Comparison of ENCODE assay signal across 22 mouse cellular contexts in genomic region chr4:153707218-153707617, GRCm38 (mm10).
A peak's percentile ranks its signal among the peaks of the same experiment; 100 is the strongest.
DNase-seq lines count a peak whose midpoint lies in the region; ATAC-seq and TF ChIP-seq lines count a peak whose summit lies in the region.
"Had no signal": no experiment of that assay in that cellular context is flagged by ENCODE, and none has a peak within 500 bp of the region (broad histone marks: within the 10 kb centered on the region; RNA-seq: fewer than 3 reads in every experiment).

No protein-coding gene starts in this region.

- H3K4me2 ChIP-seq in kidney, postnatal 0 days (ENCODE audit: low read length), result no peak overlapping the region
- H3K4me2 ChIP-seq: forebrain, embryonic 13.5 days; hindbrain, embryonic 12.5 days; limb, embryonic 13.5 days; liver, embryonic 13.5 days; midbrain, embryonic 13.5 days had no signal

- H3K9ac ChIP-seq in kidney, postnatal 0 days (ENCODE audit: low read depth, low read length), result no peak overlapping the region
- H3K9ac ChIP-seq: forebrain, embryonic 13.5 days; hindbrain, embryonic 12.5 days; limb, embryonic 13.5 days; liver, embryonic 13.5 days; midbrain, embryonic 13.5 days had no signal

- no peak for ATAC-seq in kidney, postnatal 0 days (replicated peaks; ENCODE audit: low FRiP score, low read depth)
- no peak for ATAC-seq in megakaryocyte, adult 5-6 weeks (ENCODE audit: poor library complexity, severe bottlenecking)
- ATAC-seq: forebrain, embryonic 13.5 days; midbrain, embryonic 13.5 days had no signal

- DNase-seq in heart, adult 11 months, result peak; percentile 89
- no peak for DNase-seq in heart, embryonic 10.5 days (ENCODE audit: low spot score)
- DNase-seq in kidney, postnatal 0 days (ENCODE audit: low spot score), result peak; percentile 16
- no peak for DNase-seq in kidney, adult 2 months
- no peak for DNase-seq in limb, embryonic 10.5 days (ENCODE audit: low spot score)
- DNase-seq: adrenal gland, postnatal 14 days; cerebellum, adult 11 months; cerebellum, postnatal 10 days; gastrocnemius, postnatal 14 days; heart, adult 2 months; liver, embryonic 13.5 days; spleen, adult 18-20 months; thymus, adult 18-20 months had no signal

- no peaks in the 10 kb centered on the region for H3K36me3 ChIP-seq in heart, embryonic 10.5 days
- H3K36me3 ChIP-seq in kidney, postnatal 0 days (ENCODE audit: insufficient read depth, low read length), result no peaks in the 10 kb centered on the region
- no peaks in the 10 kb centered on the region for H3K36me3 ChIP-seq in kidney, adult 2 months (ENCODE audit: control insufficient read depth, insufficient read depth, low read length)
- H3K36me3 ChIP-seq in megakaryocyte, embryonic 14.5 days (replicated peaks; ENCODE audit: low read length), result no peaks in the 10 kb centered on the region
- no peaks in the 10 kb centered on the region for H3K36me3 ChIP-seq in limb, embryonic 10.5 days
- H3K36me3 ChIP-seq: hindbrain, embryonic 12.5 days; limb, embryonic 13.5 days; liver, embryonic 13.5 days; midbrain, embryonic 13.5 days had no signal

- H3K9me3 ChIP-seq in heart, embryonic 10.5 days, result no peaks in the 10 kb centered on the region
- H3K9me3 ChIP-seq in kidney, postnatal 0 days (replicated peaks; ENCODE audit: low read length), result no peaks in the 10 kb centered on the region
- peaks cover 95% of the 10 kb centered on the region for H3K9me3 ChIP-seq in megakaryocyte, embryonic 14.5 days
- no peaks in the 10 kb centered on the region for H3K9me3 ChIP-seq in limb, embryonic 10.5 days (replicated peaks)
- H3K9me3 ChIP-seq: forebrain, embryonic 13.5 days; hindbrain, embryonic 12.5 days; limb, embryonic 13.5 days; liver, embryonic 13.5 days; midbrain, embryonic 13.5 days had no signal

- no peak overlapping the region for H3K4me3 ChIP-seq in heart, embryonic 10.5 days
- no peak overlapping the region for H3K4me3 ChIP-seq in kidney, postnatal 0 days (replicated peaks; ENCODE audit: low read depth, low read length)
- no peak overlapping the region for H3K4me3 ChIP-seq in kidney, adult 2 months (ENCODE audit: insufficient read depth, low read depth, low read length)
- H3K4me3 ChIP-seq in megakaryocyte, embryonic 14.5 days (replicated peaks), result peak overlapping the region; percentile 38
- no peak overlapping the region for H3K4me3 ChIP-seq in limb, embryonic 10.5 days
- H3K4me3 ChIP-seq: erythroblast, embryonic 14.5 days; forebrain, embryonic 13.5 days; heart, adult 2 months; hindbrain, embryonic 12.5 days; limb, embryonic 13.5 days; liver, embryonic 13.5 days; midbrain, embryonic 13.5 days had no signal

- H3K27me3 ChIP-seq in heart, embryonic 10.5 days (ENCODE audit: insufficient read depth, poor library complexity, severe bottlenecking), result 0 out of 2 replicates have a peak, but pooled peaks cover 5% of the 10 kb centered on the region
- no peaks in the 10 kb centered on the region for H3K27me3 ChIP-seq in kidney, postnatal 0 days (ENCODE audit: insufficient read depth, low read length)
- no peaks in the 10 kb centered on the region for H3K27me3 ChIP-seq in kidney, adult 2 months (replicated peaks; ENCODE audit: control insufficient read depth, insufficient read depth, low read length)
- H3K27me3 ChIP-seq in megakaryocyte, embryonic 14.5 days (replicated peaks), result no peaks in the 10 kb centered on the region
- H3K27me3 ChIP-seq in limb, embryonic 10.5 days (ENCODE audit: low read depth, poor library complexity, severe bottlenecking), result no peaks in the 10 kb centered on the region
- H3K27me3 ChIP-seq: CH12.LX; forebrain, embryonic 13.5 days; limb, embryonic 13.5 days; liver, embryonic 13.5 days had no signal

- WGBS in heart, embryonic 10.5 days, result 74% methylated on average over 7 of the region's 8 CpGs
- WGBS in kidney, postnatal 0 days, result 43% methylated on average over 7 of the region's 8 CpGs
- WGBS in kidney, adult 2 months, result 23% methylated on average over 8 of the region's 8 CpGs
- 75% methylated on average over 7 of the region's 8 CpGs for WGBS in limb, embryonic 10.5 days

- no peak for TF ChIP-seq POLR2A in kidney, adult 2 months (IDR thresholded peaks at IDR 0.05; ENCODE audit: low read depth, low read length)

- no peak overlapping the region for H3K27ac ChIP-seq in heart, embryonic 10.5 days
- H3K27ac ChIP-seq in kidney, postnatal 0 days, result no peak overlapping the region
- no peak overlapping the region for H3K27ac ChIP-seq in kidney, adult 2 months (ENCODE audit: insufficient read depth, low read depth, low read length)
- 0 out of 2 replicates have a peak overlapping the region, but pooled peaks have one; percentile 1 for H3K27ac ChIP-seq in limb, embryonic 10.5 days
- H3K27ac ChIP-seq: forebrain, embryonic 13.5 days; heart, adult 2 months; limb, embryonic 13.5 days; liver, embryonic 13.5 days; macrophage; midbrain, embryonic 13.5 days had no signal

- H3K4me1 ChIP-seq in heart, embryonic 10.5 days, result no peaks in the 10 kb centered on the region; the same call in 1 of the 2 replicates
- H3K4me1 ChIP-seq in kidney, postnatal 0 days (replicated peaks; ENCODE audit: insufficient read depth, low read length), result no peaks in the 10 kb centered on the region
- no peaks in the 10 kb centered on the region for H3K4me1 ChIP-seq in kidney, adult 2 months (ENCODE audit: control insufficient read depth, insufficient read depth, low read length)
- H3K4me1 ChIP-seq in megakaryocyte, embryonic 14.5 days, result no peaks in the 10 kb centered on the region
- H3K4me1 ChIP-seq in limb, embryonic 10.5 days, result peaks cover 31% of the 10 kb centered on the region
- H3K4me1 ChIP-seq: forebrain, embryonic 13.5 days; limb, embryonic 13.5 days; liver, embryonic 13.5 days had no signal

- TF ChIP-seq CTCF in kidney, postnatal 0 days (IDR thresholded peaks at IDR 0.05; ENCODE audit: low read depth), result no peak
- no peak for TF ChIP-seq CTCF in kidney, adult 2 months (conservative IDR thresholded peaks at IDR 0.05; ENCODE audit: insufficient read depth, insufficient read length, low read depth, low read length)

Comparison
In these comparisons a context has a peak if more than half of its experiments do, and no peak if none do; other contexts are left out.
1. DNase-seq: peak in heart, adult 11 months (single experiment) and kidney, postnatal 0 days (single experiment); none in heart, embryonic 10.5 days (single experiment), kidney, adult 2 months (single experiment) and limb, embryonic 10.5 days (single experiment).